Mouse (Mus musculus) small intestine, adult 2 months (tissue): ENCODE data around the gene Tbxas1.

ENCODE experiments used
- CTCF ChIP-seq: fragments of 200-500 bp; IDR thresholded peaks from 2 replicates; pipeline ENCODE4 v1.5.1; 2012; ENCODE audit warnings: low read depth, mild to moderate bottlenecking, control low read depth, inconsistent platforms, low read length, moderate library complexity, mixed read lengths; ENCODE audit not compliant: insufficient replicate concordance, insufficient read length; ENCODE audit errors: extremely low read depth
- POLR2A ChIP-seq: fragments of 200-500 bp; IDR thresholded peaks from 2 replicates; pipeline ENCODE4 v1.6.1; 2012; ENCODE audit warnings: low read depth, mild to moderate bottlenecking, control low read depth, inconsistent platforms, low read length, moderate library complexity

DNA sequence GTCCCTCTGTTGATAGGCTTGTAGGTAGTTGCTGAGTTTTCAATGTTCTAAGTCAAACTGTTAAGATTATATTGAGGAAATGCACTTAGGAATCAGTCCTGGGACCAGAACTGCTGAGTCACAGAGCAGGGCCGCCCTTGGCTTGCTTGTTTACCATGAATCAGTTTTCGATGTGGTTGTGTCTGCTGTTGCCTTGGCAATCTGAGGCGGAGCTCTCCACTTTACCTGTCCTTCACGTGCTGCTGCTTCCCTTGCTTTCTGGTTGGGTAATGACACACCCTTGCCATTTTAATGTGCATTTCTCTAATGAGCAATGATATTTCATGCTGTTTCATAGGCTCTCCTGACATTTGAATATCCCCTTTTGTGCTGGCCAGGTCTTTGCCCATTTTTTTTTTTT, 116.8 kb downstream of the Tbxas1 start:
- no peak for TF ChIP-seq CTCF
- no peak for TF ChIP-seq POLR2A
